Mouse (Mus musculus): ENCODE data around the gene Trio. TPM values are rescaled to one million over a fixed set of nuclear protein-coding genes. Genes with fewer than 3 reads are reported as not detected.

Trio gene
- total RNA-seq, 2 experiments from 2014 or later, result 42.9 to 43.7 TPM

DNA sequence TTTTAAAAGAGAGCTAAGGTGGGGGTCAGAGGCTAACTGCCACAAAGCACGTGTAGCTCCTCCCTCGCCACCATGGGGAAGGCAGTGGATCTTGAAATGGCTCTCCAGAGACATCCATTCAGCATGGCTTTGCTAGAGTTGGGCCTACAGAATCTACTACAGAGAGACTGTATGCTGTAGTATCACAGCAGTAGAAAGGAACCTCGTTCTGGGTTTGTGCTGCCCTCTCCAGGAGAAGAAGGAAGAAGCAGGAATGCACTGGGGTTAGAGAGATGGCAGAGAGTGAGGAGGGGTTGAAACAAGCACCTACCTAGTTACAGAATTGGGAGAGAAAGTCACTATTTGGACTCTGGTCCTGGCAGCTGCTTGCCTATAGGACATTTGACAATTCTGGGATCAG lies 310.3 kb downstream of the Trio start:
- DNase-seq (ENCODE audit: low spot score), result no peak
- intact Hi-C loops (cut with DNase I), result loop anchor here (5.0 kb wide), 1 partner anchor 58 kb away; no protein-coding TSS in a partner anchor

DNA sequence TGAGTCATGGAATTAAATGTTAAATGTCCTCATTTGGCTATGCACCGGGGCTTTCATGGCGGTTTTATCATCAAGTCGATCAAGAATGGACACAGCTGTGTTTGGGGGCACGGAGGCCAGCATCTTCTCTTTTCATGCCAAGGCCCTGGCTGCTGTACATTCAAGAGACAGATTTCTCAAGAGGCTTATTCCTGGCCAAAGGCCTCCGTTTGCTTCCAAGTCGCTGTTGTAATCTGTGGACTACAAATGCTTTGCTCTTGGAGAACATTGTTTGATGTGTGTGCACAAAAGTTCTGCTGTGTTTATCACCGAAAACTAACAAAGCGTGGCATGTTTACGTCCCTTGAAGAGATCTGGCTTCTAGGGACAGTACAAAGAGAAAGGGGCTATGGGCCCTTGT lies 314.9 kb downstream of the Trio start:
- DNase-seq (ENCODE audit: low spot score), result no peak
- intact Hi-C loops (cut with DNase I), result no loop called here

DNA sequence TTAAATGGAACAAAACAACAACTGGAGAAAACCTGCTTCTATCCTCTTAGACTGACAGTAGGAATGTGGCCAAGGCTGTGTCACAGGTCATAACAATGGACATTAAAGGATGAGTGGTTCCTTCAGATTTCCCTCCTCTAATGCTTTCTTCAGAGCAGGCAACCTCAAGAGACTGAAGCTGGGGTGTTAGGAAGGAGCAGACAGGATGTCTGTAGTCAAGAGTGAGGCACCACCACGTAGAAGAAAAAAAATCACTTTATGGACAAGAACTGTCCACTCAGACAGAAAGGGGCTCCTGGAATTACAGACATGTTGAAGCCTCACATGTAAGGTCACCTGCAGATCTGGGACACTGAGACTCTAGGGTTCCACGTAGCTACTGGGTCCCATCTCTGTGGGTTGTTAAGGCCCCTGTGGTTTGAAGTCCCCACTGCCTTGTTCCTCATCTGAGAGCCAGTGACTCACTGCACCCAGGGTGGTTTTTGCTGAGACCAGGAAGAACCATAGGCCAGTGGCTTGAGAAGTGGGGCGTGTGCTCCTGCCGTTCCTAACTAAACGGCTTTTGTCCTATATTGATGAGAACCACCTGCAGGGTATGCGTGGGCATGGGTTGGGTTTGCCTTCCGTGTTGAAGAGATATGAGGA lies 316.6 kb downstream of the Trio start:
- intact Hi-C loops (cut with DNase I), result no loop called here
- no peak for DNase-seq (ENCODE audit: low spot score)

DNA sequence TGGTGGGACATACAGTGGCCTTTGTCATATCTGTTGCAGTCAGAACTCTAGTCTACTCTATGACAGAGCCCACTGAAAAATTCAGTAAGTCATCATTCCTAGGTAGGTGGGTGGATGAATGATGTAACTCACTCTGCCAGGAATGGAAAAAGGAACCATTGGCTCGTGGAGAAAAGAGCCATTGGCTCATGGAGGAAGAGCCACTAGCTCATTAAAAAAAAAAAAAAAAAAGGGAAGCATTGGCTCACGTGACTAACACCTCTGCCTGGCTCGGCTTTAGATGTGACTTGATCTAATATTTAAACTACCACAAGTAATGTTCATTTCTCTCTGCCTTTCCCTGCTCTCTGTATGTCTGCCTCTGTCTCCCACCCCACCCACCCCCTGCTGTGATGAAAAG lies 317.1 kb downstream of the Trio start:
- DNase-seq (ENCODE audit: low spot score), result no peak
- intact Hi-C loops (cut with DNase I), result no loop called here

DNA sequence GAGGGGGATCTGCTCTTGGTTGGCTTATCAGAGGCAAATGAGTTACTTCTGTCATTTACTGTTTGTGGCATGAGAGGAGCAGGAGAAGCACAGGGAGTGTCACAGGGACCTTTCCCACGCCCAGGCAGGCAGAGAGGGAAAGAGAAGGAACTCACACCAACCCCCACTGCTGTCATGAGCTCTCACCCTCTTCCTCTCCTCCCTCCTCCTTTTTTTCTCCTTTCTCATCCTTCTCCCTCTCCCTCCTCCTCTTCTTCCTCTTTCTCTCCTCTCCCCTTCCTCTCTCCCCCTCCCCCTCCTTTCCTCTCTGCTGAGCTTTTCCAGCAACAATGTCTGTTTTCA lies 322.7 kb downstream of the Trio start:
- intact Hi-C loops (cut with DNase I), result no loop called here
- DNase-seq (ENCODE audit: low spot score), result no peak

DNA sequence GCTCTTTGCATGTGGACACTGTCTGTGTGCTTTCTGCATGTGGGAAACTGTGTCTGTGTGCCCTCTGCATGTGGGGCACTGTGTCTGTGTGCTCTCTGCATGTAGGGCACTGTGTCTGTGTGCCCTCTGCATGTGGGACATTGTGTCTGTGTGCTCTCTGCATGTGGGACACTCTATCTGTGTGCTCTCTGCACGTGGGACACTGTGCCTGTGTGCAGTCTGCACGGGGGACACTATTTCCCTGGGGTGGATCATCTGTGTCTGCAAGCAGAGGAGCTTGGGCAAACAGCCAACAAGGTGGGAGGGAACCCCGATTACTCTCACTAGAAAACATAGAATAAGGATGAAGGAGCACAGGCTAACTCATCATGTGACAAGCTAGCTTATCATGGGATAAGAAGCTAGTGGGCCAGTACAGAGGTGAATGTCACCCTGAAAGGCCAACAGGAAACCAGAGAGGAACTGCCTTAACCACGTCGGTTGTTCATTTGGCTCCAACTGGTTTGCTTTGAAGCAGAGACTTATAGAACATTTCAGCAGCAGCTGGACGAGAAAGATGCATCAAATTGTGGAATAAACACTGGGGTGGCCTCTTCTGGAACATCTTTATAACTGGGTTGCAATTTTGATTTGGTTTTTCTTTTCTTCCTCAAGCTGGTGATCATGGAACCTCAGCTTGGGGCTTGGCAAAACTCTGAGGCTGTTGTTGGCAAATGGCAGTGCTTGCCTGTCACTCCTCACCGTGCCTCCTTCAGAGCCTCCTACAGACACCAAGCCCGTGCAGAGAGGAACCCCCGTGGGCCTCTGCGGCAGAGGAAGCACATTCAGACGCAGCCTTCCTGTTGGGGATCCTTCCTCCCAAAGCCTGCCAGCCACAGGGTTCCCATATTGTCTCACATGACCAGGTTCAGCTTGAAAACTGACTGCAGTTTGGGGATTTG lies 323.3 kb downstream of the Trio start:
- intact Hi-C loops (cut with DNase I), result no loop called here
- DNase-seq (ENCODE audit: low spot score), result no peak

DNA sequence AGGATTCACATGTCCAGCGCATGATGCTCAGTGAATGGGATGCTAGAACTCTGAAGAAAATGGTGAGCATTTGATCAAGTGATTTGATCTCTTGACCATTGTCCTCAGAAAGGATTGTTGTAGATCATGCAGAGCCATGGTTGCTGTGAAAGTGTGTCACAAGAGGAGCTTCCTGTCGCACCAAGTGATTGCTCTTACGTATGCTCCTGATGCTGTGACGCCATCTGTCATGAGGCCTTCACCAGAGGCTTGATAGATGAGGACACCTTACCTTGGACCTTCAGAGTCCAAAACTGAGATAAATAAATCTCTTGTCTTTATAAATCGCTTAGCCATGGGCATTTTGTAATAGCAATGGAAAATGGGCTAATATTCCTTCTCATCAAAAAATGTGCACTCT lies 328.0 kb downstream of the Trio start:
- intact Hi-C loops (cut with DNase I), result no loop called here

DNA sequence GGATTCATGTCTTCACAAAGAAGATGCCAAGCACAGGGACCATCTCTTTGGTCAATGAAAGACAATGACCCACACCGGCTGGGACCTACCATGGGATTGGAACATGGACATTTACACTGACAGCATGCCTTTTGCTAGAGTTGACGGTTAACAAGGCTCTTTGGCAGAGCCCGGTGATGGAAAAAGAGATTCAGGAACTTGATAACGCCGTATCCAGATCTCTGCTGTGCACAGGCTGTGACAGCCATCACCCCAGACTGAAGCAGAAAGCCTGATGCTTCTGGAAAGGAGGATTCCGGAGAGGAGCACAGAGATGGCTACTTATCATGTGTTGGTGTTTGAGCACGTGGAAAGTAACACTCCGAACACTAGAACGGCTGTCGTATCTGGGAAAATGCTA lies 332.4 kb downstream of the Trio start:
- intact Hi-C loops (cut with DNase I), result no loop called here
- no peak for DNase-seq (ENCODE audit: low spot score)

More for the DNA sequence above, 328.0 kb downstream of the Trio start:
- no peak for DNase-seq (ENCODE audit: low spot score)

DNA sequence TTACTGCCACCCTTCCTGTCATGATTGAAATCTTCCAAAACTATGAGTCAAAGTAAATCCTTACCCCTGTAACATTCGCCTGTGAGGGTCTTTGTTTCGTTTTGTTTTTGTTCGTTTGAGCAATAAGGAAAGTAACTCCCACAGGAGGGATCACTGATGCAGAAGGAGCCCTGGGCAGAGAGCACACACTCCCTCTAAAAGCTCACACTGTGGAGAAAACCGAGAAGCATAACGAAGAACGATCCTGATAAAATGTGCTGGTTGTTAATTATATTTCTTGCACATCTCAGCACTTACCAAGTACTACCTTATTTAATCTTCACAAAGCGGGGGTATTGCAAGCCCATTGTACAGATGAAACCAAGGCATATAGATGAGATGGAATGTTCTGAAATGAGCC lies 333.5 kb downstream of the Trio start:
- intact Hi-C loops (cut with DNase I), result no loop called here

DNA sequence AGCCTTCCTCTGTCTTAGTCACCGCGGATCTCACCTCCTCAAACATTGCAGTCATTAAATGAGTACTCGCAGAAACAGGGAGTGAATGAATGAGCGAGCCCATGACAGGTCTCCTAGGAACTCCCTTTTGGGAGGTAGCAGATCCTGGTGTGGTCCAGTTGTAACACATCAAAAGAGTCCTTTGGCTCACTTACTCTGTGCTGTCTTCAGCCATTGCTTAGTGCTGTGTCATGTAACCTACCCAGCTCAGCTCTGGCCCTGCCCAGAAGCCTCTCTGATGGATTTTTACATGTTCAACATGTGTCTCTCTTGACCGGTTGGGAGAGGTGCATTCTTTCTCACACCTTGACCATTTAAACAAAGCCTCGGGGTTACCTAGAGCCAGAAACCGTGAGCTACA lies 334.4 kb downstream of the Trio start:
- no peak for DNase-seq (ENCODE audit: low spot score)
- intact Hi-C loops (cut with DNase I), result no loop called here

More for the DNA sequence above, 333.5 kb downstream of the Trio start:
- no peak for DNase-seq (ENCODE audit: low spot score)

DNA sequence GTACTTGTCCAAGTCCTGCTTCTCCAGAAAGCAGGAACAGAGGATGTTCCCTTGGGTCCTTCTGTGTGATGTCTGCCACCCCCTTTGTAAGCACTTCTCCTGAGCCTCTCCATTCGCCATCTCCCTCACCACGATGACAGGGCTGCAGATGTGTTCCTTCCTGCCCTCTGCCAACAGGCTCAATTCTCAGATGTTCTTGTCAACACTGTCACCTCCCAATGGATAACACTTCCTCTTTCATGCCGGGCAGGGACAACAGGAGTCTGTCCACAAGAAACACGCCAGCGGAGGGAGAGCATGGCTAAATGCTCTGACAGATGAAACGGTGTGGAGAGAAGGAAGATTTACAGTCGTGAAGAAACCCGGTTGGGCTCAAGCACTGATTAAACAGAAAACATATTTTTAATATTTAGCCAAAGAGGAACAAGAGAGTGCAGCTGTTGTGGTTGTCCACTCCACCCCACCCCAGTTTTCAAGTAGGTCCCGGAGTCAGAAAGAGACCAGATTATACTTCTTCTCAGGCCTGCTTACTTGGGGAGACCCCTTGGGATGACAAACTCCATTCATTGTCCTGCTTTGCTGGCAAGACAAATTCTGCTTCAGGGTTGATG lies 337.5 kb downstream of the Trio start:
- no peak for DNase-seq (ENCODE audit: low spot score)
- intact Hi-C loops (cut with DNase I), result no loop called here

DNA sequence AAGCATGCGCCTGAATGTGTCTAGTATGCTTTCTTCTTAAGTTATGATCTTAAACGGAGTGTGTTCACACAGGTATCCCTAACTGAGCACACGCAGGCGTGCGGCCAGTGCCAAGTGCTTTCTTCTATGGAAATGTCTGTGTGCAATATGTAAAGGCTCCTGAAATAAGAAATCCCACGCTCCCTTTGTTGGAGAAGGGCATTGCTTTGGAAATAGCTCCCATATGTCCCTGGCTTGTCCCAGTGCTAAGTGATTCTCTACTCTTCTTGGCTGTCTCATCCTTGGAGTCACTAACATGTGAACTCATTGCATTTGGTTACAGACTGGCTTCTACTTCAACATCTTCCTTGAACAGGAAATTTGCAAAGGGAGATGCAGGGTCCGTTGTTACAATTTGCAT lies 340.8 kb downstream of the Trio start:
- DNase-seq (ENCODE audit: low spot score), result no peak
- intact Hi-C loops (cut with DNase I), result no loop called here

DNA sequence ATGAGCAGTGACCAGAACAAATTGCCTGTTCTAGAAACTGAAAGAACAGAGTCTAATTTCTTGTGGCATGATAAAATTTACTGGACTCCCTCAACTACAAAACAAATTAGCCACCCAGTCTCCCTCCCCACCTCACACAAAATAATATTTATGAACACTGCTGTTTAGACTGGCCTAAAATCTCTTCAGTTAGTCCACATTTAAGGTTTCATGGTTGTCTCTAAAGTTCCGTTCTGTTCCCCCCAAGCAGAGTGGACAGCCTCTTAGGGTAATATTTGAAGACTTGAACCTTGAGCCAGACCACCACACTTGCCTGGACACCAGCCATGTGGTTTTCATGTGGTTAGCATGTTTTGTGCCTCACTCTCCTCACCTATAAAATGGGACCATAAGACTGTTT lies 342.4 kb downstream of the Trio start:
- intact Hi-C loops (cut with DNase I), result no loop called here
- no peak for DNase-seq (ENCODE audit: low spot score)

DNA sequence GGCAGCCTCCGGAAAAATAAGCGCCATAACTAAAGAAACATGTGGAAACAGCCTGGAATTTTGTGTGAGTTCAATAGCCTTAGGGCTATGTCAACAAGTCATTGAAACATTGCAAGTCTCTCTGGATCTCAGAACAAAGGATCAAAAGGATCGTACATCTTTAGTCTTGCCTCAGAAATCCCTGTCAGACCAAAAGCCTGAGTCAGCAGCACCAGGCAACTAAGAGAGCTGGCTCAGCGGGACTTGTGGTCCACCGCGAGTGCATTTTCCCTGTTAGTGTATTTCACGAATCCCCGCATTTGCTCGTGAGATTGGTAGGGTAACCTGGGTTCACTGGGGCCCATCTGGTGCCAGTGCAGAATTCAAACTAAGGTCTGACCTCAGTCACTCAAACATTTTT lies 343.0 kb downstream of the Trio start:
- DNase-seq (ENCODE audit: low spot score), result no peak
- intact Hi-C loops (cut with DNase I), result no loop called here

DNA sequence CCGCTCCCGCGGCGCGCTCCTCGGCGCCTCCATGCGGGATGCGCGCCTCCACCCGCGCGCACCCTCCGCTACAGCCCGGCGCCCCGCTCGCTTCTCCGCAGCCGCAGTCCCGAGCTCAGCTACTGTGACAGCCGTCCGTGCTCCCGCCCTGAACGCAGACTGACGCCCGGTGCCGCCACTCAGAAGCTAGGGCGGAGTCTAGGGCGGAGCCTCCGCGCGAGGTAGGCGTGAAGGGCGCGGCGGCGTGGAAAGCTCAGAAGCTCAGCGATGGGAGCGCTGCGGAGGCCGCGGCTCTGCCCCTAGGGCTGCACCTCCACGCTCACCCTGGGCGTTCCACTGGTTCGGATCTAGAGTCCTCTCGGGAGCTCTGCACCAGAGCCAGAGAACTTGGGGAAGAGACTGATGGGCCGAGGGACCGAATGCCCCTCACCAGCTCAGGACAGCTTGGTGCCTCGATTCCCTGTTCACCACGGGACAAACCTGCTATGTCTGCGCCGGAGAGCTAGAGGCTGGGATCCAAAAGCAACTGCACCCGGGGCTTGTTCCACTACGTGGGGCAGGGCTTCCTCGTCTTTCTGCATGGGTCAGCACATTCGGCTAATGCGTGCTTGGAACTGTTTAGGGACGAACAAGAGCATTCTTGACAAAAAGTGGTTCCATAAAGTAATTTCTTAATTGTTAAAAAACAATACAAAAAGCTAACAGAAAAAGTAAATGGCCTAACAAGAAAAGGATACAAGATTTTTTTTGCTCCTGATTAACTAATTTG lies 344.0 kb downstream of the Trio start, which contains the start of gene Otulinl:
Otulinl (minus strand) TSS at position 161 of the 769 bp plus-strand sequence.
- intact Hi-C loops (cut with DNase I), result no loop called here
- peak; percentile 86 for DNase-seq (ENCODE audit: low spot score)

DNA sequence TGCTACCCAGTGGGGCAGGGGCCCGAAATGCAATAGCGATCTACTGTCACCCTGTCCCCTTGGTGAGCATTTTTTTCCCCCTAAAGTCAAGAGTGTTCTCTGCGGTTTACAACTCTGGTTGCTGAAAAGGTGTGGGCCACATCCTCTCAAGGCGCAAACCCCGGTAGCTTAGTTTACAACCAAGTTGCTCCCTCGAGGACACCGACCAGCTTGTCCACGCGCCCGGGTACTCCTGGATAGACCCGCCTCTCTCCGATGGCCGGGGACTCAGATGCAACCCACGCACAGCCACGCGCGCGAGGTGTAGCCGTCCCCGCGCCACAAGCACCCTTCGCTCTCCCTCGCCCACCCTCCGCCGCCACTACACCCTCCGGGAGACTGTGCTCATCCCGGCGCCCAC lies 344.7 kb downstream of the Trio start:
- no peak for DNase-seq (ENCODE audit: low spot score)
- intact Hi-C loops (cut with DNase I), result no loop called here
